Mouse (Mus musculus) layer of hippocampus, postnatal 10 days (tissue): ENCODE results near the gene Hk2. TPM values are rescaled to one million over a fixed set of nuclear protein-coding genes. Genes with fewer than 3 reads are reported as not detected.

Experiments
- DNase-seq, 2 experiments: peaks; one replicate each; pipeline ENCODE4 v3.0.0; 2021; ENCODE audit warnings: low spot score in 2 of 2
- total RNA-seq, 2 experiments: library from RNA; stranded (reverse); gene quantifications; 2 replicates each; pipeline ENCODE4 v1.2.3; 2021

Gene Hk2
- total RNA-seq, 2 experiments from 2014 or later = 10.6 to 13.0 TPM

DNA sequence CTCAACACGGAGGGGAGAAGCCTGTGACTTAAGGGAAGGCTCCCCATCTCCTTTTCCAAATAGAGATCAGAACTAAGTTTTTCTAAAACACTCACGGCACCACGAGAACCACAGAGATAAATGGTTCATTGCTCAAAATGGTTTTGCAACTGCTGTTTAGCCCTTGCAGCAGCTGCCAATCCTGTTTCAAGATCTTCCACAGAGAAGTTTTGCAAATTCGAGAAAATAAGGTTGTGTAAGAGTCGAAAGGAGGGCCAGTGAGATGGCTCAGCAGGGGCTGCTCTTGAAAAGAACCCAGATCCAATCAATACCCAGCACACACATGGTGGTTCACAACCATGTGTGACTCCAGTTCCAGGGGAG lies 32.8 kb downstream of the Hk2 start:
- DNase-seq = no peak

- no peak for DNase-seq
These were observed 33.3 kb downstream of the Hk2 start for GRCm38 (mm10) chr6:82740868-82741517.

GRCm38 (mm10) chr6:82740269-82740668 lies 34.0 kb downstream of the Hk2 start:
- peak; percentile 38 to 62 for DNase-seq

DNA sequence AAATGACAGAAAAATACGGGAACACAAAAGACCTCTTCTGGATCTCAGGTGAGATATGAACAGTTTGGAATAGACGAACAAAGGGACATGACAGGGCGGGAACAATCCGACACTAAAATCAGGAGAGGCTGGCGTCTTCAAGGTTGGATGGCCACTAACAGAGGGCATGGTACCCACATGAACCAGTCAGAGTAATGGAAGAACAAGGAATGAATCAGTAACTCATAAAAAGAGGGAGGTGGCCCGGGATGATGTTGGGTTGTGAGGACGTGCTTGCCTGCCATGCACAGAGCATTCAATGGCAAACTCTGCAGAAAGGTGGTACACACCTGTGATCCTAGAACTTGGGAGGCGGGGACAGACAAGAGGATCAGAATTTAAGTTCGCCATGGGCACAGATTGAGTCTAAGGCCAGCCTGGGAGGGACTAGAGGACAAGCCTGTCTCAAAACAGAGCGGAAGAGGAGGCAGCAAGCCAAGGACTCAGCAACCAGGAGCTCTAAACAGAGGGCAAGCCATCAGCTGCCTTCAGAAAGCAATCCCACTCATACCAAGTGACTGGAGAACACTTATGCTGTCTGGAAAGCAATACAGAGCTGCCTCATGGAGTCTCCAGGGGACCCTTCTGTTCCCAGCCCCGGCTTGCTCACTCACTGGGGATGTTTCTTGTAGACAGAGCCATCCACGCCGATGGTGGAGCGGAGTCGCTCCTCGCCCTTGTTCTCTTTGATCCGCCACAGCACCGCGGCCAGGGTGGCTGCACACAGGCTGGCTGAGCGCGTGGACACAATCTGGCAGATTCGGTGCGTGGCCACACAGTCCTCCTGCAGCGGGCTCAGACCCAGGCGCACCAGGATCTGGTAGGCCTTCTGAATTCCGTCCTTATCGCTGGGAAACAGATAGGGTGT lies 36.4 kb downstream of the Hk2 start:
- DNase-seq = peak; percentile 24 to 27

- DNase-seq = peak; percentile 25 to 47
These were observed 37.3 kb downstream of the Hk2 start for GRCm38 (mm10) chr6:82736626-82737600.

- peak; percentile 29 to 54 for DNase-seq
These were observed 38.9 kb downstream of the Hk2 start for GRCm38 (mm10) chr6:82735347-82735746.

GRCm38 (mm10) chr6:82728635-82729034 lies 45.6 kb downstream of the Hk2 start:
- no peak for DNase-seq

DNA sequence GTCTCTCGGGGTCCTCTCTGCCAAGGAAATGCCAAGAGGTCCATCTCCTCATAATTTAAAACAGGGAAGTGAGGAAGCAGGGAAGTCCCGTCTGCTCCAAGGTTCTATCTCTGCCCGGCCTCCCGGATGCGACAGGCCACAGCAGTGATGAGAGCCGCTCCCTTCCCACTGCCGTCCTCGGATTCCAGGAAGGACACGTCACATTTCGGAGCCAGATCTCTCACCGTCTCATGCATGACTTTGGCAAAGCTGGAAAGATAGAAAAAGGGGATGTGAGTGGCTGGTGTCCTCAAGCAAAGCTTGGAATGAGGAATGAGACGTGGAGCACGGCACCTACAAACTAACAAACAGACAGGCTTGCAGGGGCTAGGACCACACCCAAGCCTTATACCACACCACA lies 47.0 kb downstream of the Hk2 start:
- no peak for DNase-seq

GRCm38 (mm10) chr6:82723321-82723720 lies 50.9 kb downstream of the Hk2 start:
- DNase-seq = no peak

DNA sequence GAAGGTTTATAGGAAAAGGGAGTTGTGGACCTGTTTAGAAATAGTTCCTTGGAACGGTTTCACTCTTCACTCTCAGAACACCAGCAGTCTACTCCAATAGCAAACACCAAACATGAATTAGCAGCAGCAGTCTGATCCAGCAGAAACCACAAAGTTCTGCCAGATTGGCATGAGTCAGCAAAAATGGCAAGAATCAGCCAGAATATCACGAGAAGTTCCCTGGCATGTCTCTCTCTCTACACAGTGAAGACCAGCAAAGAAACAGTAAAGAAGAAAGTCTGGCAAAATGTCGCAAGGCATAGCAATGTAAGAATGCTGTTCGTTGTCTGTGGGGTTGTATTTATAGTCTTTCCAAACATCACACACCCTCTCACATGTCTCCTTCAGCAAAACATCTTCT lies 58.1 kb downstream of the Hk2 start:
- DNase-seq = no peak

- no peak for DNase-seq
These were observed 58.6 kb downstream of the Hk2 start for GRCm38 (mm10) chr6:82715653-82716052.

DNA sequence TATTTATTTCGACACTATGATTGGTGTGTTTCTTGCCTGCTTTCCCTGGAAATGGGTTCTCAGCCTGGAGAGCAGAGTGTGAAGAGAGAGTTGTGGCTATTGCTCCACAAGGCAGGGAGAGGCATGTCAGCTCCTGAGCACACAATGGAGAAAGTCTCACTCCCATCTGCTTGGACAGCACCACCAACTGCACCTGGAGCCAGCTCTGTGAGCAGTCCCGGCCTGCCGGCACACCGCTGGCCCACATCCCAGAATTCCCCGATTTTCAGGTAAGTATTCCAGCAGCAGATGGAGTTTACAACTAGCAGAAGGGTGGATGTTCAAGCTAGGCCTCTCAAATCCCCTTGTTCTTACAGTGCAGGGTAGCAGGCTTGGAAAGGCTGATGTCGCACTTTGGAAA lies 59.0 kb downstream of the Hk2 start:
- DNase-seq = no peak

DNA sequence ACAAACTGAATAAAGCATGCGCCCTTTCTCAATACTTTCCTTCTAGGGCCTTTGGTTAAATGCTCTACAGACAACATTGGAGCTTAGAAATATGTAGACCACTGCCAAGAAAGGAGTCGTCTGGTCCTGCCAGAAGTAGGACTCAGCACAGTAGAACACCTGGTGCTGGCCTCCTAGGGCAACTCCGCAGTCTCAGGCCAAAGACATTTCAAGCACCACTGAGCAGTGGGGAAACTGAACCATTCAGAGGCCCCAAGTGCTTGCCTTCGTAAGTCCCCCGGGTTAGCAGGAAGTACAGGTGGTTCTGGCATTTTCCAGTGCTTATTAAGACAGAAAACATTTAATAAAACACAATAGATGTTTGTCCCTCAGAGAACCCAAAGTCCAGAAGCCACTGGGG lies 59.4 kb downstream of the Hk2 start:
- no peak for DNase-seq

GRCm38 (mm10) chr6:82714243-82714642 lies 60.0 kb downstream of the Hk2 start:
- DNase-seq = peak; percentile 86 to 87

GRCm38 (mm10) chr6:82707742-82708141 lies 66.5 kb downstream of the Hk2 start:
- DNase-seq = peak in 1 of 2 experiments; percentile 21

GRCm38 (mm10) chr6:82707241-82707640 lies 67.0 kb downstream of the Hk2 start:
- DNase-seq = no peak

GRCm38 (mm10) chr6:82705221-82705620 lies 69.0 kb downstream of the Hk2 start, which contains the start of gene Pole4:
Gene Pole4, minus strand, starts transcription at chr6:82705365.
- no peak for DNase-seq

DNA sequence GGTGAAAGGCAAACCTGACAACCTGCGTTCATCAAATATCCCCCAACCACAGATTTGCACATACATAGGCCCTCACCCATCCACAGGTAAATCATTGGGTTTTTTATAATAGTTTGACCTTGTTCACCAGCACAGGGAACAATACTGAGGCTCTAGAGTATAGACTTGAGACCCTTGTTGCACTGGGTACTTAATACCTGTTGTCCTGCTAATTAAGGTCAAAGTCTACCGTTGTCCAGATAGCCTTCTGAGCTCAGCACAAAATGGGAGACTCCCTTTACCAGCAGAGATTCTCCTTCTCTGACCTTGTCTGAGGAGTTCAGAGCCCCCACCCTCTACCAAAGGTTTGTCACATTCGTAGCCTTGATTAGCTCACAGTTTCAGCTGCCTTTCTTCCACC lies 70.5 kb downstream of the Hk2 start:
- no peak for DNase-seq

- peak; percentile 93 for DNase-seq
These were observed 71.6 kb downstream of the Hk2 start for GRCm38 (mm10) chr6:82702593-82703017.

GRCm38 (mm10) chr6:82701296-82701695 lies 73.0 kb downstream of the Hk2 start:
- no peak for DNase-seq

- DNase-seq = no peak
These were observed 74.4 kb downstream of the Hk2 start for GRCm38 (mm10) chr6:82699831-82700230.
